Mouse (Mus musculus): ENCODE measurements around the gene Gm47283.
A peak's percentile ranks its signal among the peaks of the same experiment; 100 is the strongest.
"Not testable (repeated sequence)": the region's sequence is repeated elsewhere in the genome, so short reads cannot be mapped to it uniquely, and the experiment has no call there.

The Gm47283 gene

DNA sequence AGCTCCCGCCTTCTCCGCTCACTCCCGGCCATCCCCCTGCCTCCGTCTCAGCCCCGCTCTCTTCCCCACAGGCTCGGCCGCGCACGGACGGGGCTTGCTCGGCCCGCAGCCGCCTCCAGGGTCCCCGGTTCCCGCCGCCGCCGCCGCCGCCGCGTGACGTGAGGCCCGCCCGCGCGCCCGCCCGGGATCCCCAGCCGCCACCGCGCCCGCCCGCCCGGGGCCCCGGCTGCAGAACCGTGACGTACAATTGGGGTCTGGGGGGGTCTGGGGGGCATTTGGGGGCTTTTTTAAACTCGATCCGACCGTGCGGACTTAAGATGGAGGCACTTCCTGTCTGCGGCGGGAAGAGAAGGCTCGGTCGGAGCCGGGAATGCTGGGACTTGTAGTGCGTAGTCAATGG lies at the start of gene Gm47283:
Gene Gm47283 (plus strand): TSS at position 301 of the 400 bp plus-strand sequence.
- DNase-seq: not testable (repeated sequence)

DNA sequence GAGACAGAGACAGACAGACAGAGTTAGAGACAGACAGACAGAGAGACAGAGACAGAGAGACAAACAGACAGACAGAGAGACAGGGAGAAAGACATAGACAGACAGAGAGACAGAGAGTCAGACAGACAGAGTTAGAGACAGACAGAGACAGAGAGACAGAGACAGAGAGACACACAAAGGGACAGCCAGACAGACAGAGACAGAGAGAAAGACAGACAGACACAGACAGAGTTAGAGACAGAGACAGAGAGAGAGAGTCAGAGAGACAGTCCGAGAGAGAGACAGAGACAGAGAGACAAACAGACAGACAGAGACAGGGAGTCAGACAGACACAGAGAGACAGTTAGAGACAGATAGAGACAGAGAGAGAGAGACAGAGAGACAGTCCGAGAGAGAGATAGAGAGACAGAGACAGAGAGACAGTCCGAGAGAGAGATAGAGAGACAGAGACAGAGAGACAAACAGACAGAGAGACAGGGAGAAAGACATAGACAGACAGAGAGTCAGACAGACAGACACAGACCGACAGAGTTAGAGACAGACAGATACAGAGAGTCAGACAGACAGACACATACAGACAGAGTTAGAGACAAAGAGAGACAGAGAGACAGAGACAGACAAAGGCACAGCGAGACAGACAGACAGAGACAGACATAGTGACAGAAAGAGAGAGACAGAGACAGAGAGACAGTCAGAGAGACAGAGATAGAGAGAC lies 49.2 kb upstream of the Gm47283 start:
- DNase-seq: not testable (repeated sequence)

DNA sequence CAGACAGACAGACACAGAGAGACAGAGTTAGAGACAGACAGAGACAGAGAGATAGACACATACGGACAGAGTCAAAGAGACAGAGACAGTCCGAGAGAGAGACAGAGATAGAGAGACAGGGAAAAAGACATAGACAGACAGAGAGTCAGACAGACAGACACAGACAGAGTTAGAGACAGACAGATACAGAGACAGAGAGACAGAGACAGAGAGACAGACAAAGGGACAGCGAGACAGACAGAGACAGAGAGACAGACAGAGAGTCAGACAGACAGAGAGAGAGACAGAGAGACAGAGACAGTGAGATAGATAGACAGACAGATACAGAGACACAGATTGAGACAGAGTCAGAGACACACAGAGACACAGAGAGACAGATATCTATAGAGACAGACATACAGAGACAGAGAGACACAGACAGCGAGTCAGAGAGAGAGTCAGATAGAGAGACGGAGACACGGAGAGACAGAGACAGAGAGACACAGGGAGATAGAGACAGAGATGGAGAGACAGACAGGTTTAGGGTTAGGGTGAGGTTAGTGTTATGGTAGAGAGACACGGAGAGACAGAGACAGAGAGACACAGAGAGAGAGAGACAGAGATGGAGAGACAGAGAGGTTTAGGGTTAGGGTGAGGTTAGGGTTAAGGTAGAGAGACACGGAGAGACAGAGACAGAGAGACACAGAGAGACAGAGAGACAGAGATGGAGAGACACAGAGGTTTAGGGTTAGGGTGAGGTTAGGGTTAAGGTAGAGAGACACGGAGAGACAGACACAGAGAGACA lies 48.1 kb upstream of the Gm47283 start:
- not testable (repeated sequence) for DNase-seq

DNA sequence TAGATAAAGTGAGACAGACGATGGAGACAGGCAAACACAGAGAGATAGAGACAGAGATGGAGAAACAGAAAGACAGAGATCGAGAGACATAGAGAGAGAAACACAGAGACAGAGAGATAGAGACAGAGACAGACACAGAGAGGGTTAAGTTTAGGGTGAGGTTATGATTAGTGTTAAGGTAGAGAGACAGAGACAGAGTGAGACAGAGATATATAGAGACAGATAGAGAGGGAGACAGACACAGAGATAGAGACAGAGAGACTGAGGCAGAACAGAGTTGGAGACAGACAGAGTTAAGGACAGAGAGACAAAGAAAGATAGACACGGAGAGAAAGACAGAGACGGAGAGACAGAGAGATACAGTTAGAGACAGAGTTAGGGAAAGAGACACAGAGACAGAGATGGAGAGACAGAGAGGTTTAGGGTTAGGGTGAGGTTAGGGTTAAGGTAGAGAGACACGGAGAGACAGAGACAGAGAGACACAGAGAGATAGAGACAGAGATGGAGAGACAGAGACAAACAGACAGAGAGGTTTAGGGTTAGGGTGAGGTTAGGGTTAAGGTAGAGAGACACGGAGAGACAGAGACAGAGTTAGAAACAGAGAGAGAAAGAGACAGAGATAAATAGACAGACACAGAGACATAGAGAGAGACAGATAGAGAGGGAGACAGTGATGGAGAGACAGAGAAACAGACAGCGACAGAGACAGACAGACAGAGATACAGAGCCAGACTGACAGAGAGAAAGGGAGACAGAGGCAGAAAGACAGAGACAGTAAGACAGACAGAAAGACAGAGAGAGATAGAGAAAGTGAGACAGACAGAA lies 46.7 kb upstream of the Gm47283 start:
- DNase-seq: no peak

DNA sequence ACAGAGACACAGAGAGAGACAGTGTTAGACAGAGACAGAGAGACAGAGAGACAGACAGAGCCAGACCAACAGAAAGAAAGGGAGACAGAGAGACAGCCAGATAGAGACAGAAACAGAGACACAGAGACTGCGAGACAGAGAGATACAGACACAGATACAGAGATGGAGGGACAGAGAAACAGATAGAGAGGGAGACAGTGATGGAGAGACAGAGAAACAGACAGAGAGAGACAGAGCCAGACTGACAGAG lies 46.2 kb upstream of the Gm47283 start:
- DNase-seq: no peak

DNA sequence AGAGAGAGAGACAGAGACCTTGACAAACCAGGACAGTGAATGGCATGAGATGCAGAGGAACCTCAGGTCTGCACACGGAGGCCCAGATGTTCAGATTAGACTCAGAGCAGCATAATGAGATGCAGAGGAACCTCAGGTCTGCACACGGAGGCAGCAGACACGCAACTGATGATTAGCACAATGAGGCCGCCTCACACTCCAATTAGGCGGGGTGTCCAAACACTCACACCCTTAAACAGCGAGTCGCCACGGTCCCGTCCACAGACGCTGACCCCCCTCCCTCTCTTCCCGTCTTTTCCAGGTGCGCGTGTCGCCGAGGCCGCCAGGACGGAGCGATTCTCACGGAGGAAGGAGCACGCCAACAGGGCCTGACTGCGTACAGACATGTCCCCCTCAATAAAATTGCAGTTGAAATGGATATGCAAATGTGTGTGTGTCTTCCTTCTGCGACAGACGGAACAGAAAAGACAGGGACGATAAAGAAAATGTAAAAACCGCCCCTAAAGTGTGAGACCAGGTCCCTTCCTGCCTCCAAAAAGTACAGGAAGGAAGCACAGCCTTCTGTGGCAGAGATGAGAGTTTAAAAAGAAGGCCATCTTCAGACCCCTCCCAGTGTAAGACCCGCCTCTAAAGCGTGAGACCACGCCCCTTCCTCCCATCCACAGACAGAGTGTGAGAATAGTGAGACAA lies 45.6 kb upstream of the Gm47283 start:
- peak; percentile 23 for DNase-seq

DNA sequence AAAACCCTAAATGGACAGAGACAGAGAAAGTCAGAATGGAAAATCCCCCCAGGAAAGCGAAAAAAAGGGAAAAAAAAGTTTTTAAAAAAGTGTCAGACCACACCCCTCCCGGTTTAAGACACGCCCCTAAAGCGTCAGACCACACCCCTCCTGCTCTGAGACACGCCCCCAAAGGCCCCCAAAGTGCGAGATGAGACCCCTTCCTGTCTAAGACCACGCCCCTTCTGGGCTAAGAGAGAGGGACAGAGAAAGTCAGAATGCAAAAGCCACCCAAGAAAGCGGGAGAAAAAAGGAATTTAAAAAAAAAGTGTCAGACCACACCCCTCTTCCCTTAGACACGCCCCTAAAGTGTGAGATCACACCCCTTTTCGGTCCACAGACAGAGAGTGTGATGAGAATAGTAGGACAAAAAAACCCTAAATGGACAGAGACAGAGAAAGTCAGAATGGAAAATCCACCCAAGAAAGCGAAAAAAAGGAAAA lies 45.0 kb upstream of the Gm47283 start:
- peak; percentile 50 for DNase-seq

DNA sequence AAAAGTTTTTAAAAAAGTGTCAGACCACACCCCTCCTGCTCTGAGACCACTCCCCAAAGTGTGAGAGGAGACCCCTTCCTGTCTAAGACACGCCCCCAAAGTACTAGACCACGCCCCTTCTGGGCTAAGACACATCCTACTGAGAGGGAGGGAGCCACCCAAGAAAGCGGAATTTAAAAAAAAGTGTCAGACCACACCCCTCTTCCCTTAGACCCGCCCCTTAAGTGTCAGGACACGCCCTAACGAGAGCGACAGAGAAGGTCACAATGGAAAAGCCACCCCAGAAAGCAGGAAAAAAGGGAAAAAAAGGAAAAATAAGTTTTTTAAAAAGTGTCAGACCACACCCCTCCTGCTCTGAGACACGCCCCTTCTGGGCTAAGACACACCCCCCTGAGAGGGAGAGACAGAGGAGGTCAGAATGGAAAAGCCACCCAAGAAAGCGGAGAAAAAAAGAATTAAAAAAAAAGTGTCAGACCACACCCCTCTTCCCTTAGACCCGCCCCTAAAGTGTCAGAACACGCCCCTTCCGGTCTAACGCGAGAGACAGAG lies 44.5 kb upstream of the Gm47283 start:
- DNase-seq: peak; percentile 48

DNA sequence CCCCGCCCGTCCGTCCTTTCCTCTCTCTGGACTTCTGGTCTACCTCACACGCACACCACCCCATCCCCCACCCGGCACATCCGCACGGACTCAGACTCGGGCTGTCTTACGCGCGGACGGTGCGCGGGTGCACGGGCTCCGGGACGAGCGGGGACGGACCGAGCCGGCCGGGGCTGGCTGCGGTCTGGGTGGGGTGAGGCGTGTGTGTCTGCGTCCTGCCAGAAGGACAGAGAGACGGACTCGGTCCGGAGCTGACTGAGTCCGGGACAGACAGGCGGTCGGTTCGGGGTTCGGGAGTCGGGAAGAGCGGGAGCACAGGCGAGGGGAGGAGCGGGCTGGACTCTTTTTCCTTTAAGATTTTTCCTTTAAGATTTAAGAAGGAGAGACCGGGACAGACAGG lies 43.5 kb upstream of the Gm47283 start:
- DNase-seq: peak; percentile 17

DNA sequence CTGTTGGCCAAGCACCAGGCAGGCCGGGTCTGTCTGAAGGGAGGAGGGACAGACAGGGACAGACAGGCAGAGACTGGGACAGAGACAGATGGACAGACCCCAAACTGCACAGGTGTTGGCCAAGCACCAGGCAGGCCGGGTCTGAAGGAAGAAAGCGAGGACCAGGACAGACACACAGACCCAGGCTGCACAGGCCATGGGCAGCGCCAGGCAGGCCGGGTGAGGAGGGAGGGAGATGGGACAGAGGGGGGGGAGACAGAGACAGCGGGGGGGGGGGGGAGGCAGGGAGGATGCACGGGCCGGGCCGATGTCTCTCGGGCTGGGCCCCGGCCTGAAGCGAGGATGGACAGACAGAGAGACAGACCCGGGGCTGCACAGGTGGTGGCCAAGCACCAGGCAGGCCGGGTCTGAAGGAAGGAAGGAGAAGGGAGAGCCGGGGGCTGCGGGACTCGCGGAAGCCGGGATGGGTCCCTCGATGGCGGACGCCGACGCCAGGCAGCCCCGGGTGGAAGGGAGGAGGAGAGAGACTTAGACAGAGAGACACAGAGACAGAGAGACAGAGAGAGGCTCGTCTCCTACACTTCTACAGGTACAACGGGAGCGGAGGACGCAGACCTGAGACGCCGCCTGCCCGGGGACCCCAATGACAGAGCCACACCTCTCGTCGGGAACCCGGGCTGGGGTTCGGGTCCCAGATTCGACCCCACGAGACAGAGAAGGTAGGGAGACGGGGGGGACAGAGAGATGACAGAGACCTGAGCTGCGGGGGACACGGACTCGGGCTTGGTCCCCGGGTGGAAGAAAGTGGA lies 42.9 kb upstream of the Gm47283 start:
- peak; percentile 40 for DNase-seq

DNA sequence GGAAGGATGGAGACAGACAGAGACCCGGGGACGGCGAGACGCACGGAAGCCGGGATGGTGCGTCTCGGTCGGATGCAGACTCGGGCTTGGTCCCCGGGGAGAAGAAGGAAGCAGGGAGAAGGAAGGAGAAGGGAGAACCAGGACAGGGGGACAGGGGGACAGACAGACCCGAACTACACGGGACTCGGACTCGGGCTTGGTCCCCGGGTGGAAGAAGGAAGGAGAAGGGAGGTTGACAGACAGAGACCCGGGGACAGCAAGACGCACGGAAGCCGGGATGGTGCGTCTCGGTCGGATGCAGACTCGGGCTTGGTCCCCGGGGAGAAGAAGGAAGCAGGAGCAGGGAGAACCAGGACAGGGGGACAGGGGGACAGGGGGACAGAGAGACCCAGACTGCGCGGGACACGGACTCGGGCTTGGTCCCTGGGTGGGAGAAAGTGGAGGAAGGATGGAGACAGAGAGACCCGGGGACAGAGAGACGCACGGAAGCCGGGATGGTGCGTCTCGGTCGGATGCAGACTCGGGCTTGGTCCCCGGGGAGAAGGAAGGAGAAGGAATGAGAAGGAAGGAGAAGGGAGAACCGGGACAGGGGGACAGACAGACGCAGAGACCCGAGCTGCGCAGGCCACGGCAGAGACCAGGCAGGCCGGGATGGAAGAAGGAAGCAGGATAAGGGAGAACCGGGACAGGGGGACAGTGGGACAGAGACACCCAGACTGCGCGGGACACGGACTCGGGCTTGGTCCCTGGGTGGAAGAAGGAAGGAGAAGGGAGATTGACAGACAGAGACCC lies 42.1 kb upstream of the Gm47283 start:
- DNase-seq: peak; percentile 9

DNA sequence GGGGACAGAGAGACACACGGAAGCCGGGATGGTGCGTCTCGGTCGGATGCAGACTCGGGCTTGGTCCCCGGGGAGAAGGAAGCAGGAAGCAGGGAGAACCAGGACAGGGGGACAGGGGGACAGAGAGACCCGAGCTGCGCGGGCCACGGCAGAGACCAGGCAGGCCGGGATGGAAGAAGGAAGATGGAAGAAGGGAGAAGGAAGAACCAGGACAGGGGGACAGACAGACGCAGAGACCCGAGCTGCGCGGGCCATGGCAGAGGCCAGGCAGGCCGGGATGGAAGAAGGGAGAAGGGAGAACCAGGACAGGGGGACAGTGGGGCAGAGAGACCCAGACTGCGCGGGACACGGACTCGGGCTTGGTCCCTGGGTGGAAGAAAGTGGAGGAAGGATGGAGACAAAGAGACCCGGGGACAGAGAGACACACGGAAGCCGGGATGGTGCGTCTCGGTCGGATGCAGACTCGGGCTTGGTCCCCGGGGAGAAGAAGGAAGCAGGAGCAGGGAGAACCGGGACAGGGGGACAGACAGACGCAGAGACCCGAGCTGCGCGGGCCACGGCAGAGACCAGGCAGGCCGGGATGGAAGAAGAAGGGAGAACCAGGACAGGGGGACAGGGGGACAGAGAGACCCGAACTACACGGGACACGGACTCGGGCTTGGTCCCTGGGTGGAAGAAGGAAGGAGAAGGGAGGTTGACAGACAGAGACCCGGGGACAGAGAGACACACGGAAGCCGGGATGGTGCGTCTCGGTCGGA lies 41.3 kb upstream of the Gm47283 start:
- peak; percentile 22 for DNase-seq

DNA sequence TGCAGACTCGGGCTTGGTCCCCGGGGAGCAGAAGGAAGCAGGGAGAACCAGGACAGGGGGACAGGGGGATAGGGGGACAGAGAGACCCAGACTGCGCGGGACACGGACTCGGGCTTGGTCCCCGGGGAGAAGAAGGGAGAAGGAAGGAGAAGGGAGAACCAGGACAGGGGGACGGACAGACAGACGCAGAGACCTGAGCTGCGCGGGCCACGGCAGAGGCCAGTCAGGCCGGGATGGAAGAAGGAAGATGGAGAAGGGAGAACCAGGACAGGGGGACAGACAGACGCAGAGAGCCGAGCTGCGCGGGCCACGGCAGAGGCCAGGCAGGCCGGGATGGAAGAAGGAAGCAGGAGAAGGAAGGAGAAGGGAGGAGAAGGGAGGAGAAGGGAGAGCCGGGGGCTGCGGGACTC lies 40.7 kb upstream of the Gm47283 start:
- peak; percentile 3 for DNase-seq

DNA sequence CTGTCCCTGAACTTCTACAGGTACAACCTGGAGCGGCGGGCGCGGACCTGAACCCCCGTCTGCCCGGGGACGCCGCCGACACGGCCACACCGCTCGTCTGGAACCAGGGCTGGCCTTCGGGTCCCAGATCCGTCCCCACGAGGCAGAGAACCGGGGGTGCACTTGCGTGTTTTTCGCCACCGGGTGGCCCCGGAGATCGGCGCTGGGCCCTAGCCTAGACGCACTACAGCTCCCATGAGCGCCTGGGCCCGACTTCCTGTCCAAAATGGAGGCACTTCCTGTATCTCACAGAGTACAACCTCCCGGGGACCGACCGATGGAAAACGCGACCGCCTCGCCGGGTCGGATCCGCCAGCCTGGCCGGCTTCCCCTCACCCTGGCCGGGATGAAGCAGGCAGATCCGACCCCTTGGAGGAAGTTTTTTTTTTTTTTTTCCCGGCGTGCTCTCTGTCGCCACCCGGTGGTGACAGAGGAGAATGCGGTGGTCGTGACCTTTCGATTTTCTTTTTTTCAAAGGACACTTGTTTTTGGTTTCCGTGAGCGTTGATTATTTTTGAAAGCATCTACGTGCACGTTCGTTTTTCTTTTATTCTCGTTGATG lies 40.1 kb upstream of the Gm47283 start:
- peak; percentile 96 for DNase-seq

DNA sequence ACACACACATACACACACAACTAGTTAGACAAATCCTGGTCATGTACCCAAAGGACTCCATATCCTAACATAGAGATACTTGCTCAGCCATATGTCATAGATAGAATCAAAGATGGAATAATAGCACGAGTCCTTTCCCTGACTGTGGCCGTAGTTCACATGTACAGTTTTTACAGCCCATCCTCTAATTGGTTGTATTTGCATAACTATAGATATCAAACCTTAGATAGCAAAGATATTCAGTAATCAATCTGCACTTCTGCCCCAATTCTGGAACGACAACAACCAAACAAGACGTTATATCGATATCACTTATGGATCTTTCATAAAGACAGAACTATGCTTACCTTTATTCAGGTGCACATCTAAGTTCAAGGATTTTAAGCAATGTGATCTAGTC lies 39.3 kb upstream of the Gm47283 start:
- not testable (repeated sequence) for DNase-seq

DNA sequence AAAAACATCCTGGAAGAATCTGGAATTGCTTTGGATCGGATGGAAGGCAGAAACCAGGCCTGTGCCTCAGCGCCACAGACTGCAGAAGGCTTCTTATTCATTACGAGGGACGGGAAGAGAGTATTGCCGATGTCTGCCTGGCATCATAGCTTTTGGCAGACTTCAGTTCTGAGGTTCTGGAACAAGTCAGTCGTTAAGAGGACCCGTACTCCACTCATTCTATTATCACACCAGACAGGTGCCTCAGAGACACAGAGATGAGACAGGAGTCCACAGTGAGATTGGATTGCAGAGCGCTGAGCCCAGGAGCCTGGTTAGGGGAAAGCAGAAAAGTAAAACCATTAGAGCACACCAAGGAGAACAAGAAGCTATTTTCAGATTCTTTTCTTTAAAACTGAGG lies 29.8 kb upstream of the Gm47283 start, which contains the start of gene Gm21860:
Gene Gm21860 (minus strand): TSS at position 101 of the 400 bp plus-strand sequence.
- not testable (repeated sequence) for DNase-seq

DNA sequence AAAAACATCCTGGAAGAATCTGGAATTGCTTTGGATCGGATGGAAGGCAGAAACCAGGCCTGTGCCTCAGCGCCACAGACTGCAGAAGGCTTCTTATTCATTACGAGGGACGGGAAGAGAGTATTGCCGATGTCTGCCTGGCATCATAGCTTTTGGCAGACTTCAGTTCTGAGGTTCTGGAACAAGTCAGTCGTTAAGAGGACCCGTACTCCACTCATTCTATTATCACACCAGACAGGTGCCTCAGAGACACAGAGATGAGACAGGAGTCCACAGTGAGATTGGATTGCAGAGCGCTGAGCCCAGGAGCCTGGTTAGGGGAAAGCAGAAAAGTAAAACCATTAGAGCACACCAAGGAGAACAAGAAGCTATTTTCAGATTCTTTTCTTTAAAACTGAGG lies 54.5 kb downstream of the Gm47283 start, which contains the start of gene Gm21748:
Gene Gm21748 (minus strand): TSS at position 101 of the 400 bp plus-strand sequence.
- not testable (repeated sequence) for DNase-seq
